Mouse (Mus musculus) MEL (cell line): ENCODE results near the gene Lyzl6.

ENCODE experiments used
- CTCF ChIP-seq, 3 experiments: IDR thresholded peaks in 2 of 3; conservative IDR thresholded peaks in 1 of 3; 2 replicates each; pipeline ENCODE4 v1.5.1; 2011 to 2012; ENCODE audit warnings: low read length in 3 of 3, low read depth in 2 of 3, mild to moderate bottlenecking in 2 of 3, improper control_type of control experiment in 1 of 3, inconsistent platforms in 1 of 3, mixed read lengths in 1 of 3, moderate library complexity in 1 of 3; ENCODE audit not compliant: control insufficient read depth in 1 of 3, insufficient read depth in 1 of 3, poor library complexity in 1 of 3, severe bottlenecking in 1 of 3
- E2F4 ChIP-seq: IDR thresholded peaks from 2 replicates; pipeline ENCODE4 v1.6.1; 2011; ENCODE audit warnings: low read depth, low read length, improper control_type of control experiment, borderline replicate concordance
- EP300 ChIP-seq, 2 experiments: IDR thresholded peaks; 2 replicates each; pipeline ENCODE4 v1.6.1; 2011; ENCODE audit warnings: improper control_type of control experiment in 2 of 2, low read length in 2 of 2, low read depth in 1 of 2, mild to moderate bottlenecking in 1 of 2
- MAX ChIP-seq: IDR thresholded peaks from 2 replicates; pipeline ENCODE4 v1.6.1; 2011; ENCODE audit warnings: low read length, improper control_type of control experiment
- MAZ ChIP-seq: IDR thresholded peaks from 2 replicates; pipeline ENCODE4 v1.6.1; 2012; ENCODE audit warnings: low read depth, mild to moderate bottlenecking, inconsistent platforms, low read length, improper control_type of control experiment
- POLR2A ChIP-seq, 2 experiments: IDR thresholded peaks; 2 replicates each; pipeline ENCODE4 v1.6.1; 2011 to 2012; ENCODE audit warnings: low read length in 2 of 2, mild to moderate bottlenecking in 2 of 2, control low read depth in 1 of 2, improper control_type of control experiment in 1 of 2, low read depth in 1 of 2, moderate library complexity in 1 of 2; ENCODE audit not compliant: control insufficient read depth in 1 of 2, insufficient read depth in 1 of 2, poor library complexity in 1 of 2
- USF1 ChIP-seq: IDR thresholded peaks from 2 replicates; pipeline ENCODE4 v1.6.1; 2014; ENCODE audit warnings: low read depth, mild to moderate bottlenecking, inconsistent platforms, low read length, improper control_type of control experiment, moderate library complexity
- ZC3H11A ChIP-seq: IDR thresholded peaks from 2 replicates; pipeline ENCODE4 v1.6.1; 2012; ENCODE audit warnings: low read depth, mild to moderate bottlenecking, inconsistent platforms, low read length, improper control_type of control experiment
- ZKSCAN1 ChIP-seq: IDR thresholded peaks from 2 replicates; pipeline ENCODE4 v1.6.1; 2012; ENCODE audit warnings: low read depth, mild to moderate bottlenecking, inconsistent platforms, low read length, improper control_type of control experiment, moderate library complexity
- ZNF384 ChIP-seq: IDR thresholded peaks from 2 replicates; pipeline ENCODE4 v1.6.1; 2012; ENCODE audit warnings: low read depth, mild to moderate bottlenecking, inconsistent platforms, low read length, improper control_type of control experiment

DNA sequence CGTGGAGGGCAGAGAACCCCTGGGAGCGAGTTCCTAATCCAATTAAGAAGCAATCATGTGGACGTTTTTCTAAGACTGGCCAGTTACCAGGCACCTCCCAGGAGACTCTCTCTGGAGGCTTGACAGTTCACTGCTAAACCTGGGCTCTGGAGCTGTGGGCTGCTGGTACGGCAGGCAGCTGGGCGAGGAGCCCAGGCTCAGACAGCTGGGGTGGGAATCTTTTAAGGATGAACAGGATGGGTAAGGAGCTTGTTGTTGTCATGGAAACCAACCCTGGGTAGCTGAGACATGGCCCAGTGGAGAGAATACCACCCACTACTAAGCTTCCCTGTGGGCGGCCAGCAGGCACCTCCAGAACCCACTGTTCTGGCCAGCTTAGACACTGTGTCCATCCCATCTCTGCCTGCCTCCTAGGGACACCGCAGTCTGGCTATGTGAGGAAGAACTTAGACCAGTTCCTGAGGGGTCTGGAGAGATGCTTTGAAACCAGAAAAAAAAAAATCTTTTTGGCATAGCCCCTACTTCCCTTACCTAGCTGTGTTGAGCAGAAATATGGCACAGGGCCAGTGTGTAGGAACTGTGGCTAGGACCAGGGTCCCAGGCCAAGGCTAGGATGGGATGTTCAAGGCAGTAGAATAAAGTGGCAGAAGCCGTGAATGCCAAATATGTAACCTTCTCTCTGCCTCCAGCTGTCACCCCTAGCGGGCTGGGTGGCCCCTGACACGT is 27.7 kb upstream of the Lyzl6 start:
- TF ChIP-seq CTCF (IDR thresholded peaks at IDR 0.05 in 2 of 3, conservative IDR thresholded peaks at IDR 0.05 in 1 of 3; ENCODE audit: control insufficient read depth in 1 of 3, insufficient read depth in 1 of 3, low read depth in 2 of 3, low read length in 3 of 3, poor library complexity in 1 of 3, severe bottlenecking in 1 of 3) (no peak), ZKSCAN1 (no peak), MAZ (no peak), EP300 (IDR thresholded peaks at IDR 0.05; ENCODE audit: low read depth in 1 of 2, low read length in 2 of 2) (no peak), POLR2A (IDR thresholded peaks at IDR 0.05; ENCODE audit: control insufficient read depth in 1 of 2, insufficient read depth in 1 of 2, low read depth in 1 of 2, low read length in 2 of 2, poor library complexity in 1 of 2) (no peak), ZNF384 (no peak), E2F4 (no peak), MAX (no peak), ZC3H11A (no peak), USF1 (no peak)
